Mouse (Mus musculus) heart, adult 2 months (tissue): ENCODE measurements at regions not wholly inside any gene's neighbourhood (a gene's known extent, or its start where the extent isn't known, plus 50 kb on each side); places are given as distances from the start of the nearest gene placed in this dataset.
"Not testable (repeated sequence)": the region's sequence is repeated elsewhere in the genome, so short reads cannot be mapped to it uniquely, and the experiment has no call there.

ENCODE experiments used
- DNase-seq, 2 experiments: peaks; one replicate each; pipeline ENCODE4 v3.0.0; 2021
- H3K27ac ChIP-seq: fragments of 200-600 bp; 2 replicates; pipeline ENCODE4 v1.8.1; 2022
- H3K27me3 ChIP-seq: fragments of 200-500 bp; 2 replicates; pipeline ENCODE4 v1.6.1; 2012; ENCODE audit warnings: mild to moderate bottlenecking, low read length, inconsistent platforms, mixed read lengths; ENCODE audit not compliant: control insufficient read depth, insufficient read depth
- H3K36me3 ChIP-seq: fragments of 200-500 bp; 2 replicates; pipeline ENCODE4 v1.6.1; 2012; ENCODE audit warnings: low read length, inconsistent platforms; ENCODE audit not compliant: control insufficient read depth, insufficient read depth
- H3K4me1 ChIP-seq: fragments of 200-500 bp; 2 replicates; pipeline ENCODE4 v1.6.1; 2011; ENCODE audit warnings: low read length; ENCODE audit not compliant: control insufficient read depth, insufficient read depth
- H3K4me3 ChIP-seq: fragments of 200-600 bp; 2 replicates; pipeline ENCODE4 v1.8.1; 2022
- H3K79me2 ChIP-seq: fragments of 200-500 bp; replicated peaks from 2 replicates; pipeline ENCODE4 v1.6.1; 2012; ENCODE audit warnings: mild to moderate bottlenecking, inconsistent platforms, low read length, moderate library complexity, mixed read lengths; ENCODE audit not compliant: control insufficient read depth, insufficient read depth
- H3K9ac ChIP-seq: fragments of 200-500 bp; 2 replicates; pipeline ENCODE4 v1.6.1; 2012; ENCODE audit warnings: low read depth, mild to moderate bottlenecking, control low read depth, inconsistent platforms, low read length, mixed read lengths
- CTCF ChIP-seq: fragments of 200-600 bp; IDR thresholded peaks from 2 replicates; pipeline ENCODE4 v1.8.1; 2022; ENCODE audit warnings: antibody characterized with exemption, mild to moderate bottlenecking, moderate library complexity
- EP300 ChIP-seq: fragments of 200-500 bp; IDR thresholded peaks from 2 replicates; pipeline ENCODE4 v1.6.1; 2011; ENCODE audit warnings: low read depth, low read length, control low read depth; ENCODE audit not compliant: insufficient read depth
- POLR2A ChIP-seq: fragments of 200-500 bp; IDR thresholded peaks from 2 replicates; pipeline ENCODE4 v1.6.1; 2011; ENCODE audit warnings: mild to moderate bottlenecking, low read depth, low read length, control low read depth; ENCODE audit not compliant: insufficient read depth
- WGBS: fragments of 180-500 bp; shearing (Covaris S2); methylation state at CpG from one replicate; pipeline ENCODE4 v1.1.7; 2018; 5-methylcytosine and 5-hydroxymethylcytosine counted together
- intact Hi-C: fragments of 180-260 bp; cut with DNase I; formaldehyde crosslinking; loops from one replicate; pipeline ENCODE4 v1.15.1; 2025

GRCm38 (mm10) chr15:96078580-96078979, 208.7 kb upstream of the Arid2 start:
- no peaks in the 10 kb centered on the region for H3K79me2 ChIP-seq
- no peak overlapping the region for H3K4me3 ChIP-seq
- no peaks in the 10 kb centered on the region for H3K27me3 ChIP-seq
- DNase-seq: no peak
- no peak overlapping the region for H3K27ac ChIP-seq
- intact Hi-C loops: no loop called here
- H3K9ac ChIP-seq: no peak overlapping the region
- H3K36me3 ChIP-seq: no peaks in the 10 kb centered on the region
- TF ChIP-seq POLR2A: no peak
- no peak for TF ChIP-seq EP300
- no peak for TF ChIP-seq CTCF
- WGBS: 46% methylated on average over 2 of the region's 2 CpGs
- no peaks in the 10 kb centered on the region for H3K4me1 ChIP-seq

- 83% methylated on average over 9 of the region's 9 CpGs for WGBS
- Histone ChIP-seq H3K4me1 (no peaks in the 10 kb centered on the region), H3K36me3 (no peaks in the 10 kb centered on the region), H3K27ac (no peak overlapping the region), H3K27me3 (no peaks in the 10 kb centered on the region), H3K4me3 (no peak overlapping the region), H3K9ac (no peak overlapping the region), H3K79me2 (no peaks in the 10 kb centered on the region)
- intact Hi-C loops: no loop called here
- DNase-seq: no peak
- no peak for TF ChIP-seq CTCF
- TF ChIP-seq POLR2A: no peak
- TF ChIP-seq EP300: no peak
Observed at GRCm38 (mm10) chr15:96089676-96090075, 197.6 kb upstream of the Arid2 start.

- Histone ChIP-seq H3K9ac (no peak overlapping the region), H3K4me1 (peaks cover 2% of the 10 kb centered on the region), H3K4me3 (no peak overlapping the region), H3K79me2 (no peaks in the 10 kb centered on the region), H3K27me3 (no peaks in the 10 kb centered on the region), H3K36me3 (no peaks in the 10 kb centered on the region; the same call in 1 of the 2 replicates), H3K27ac (no peak overlapping the region)
- WGBS: 92% methylated on average over 3 of the region's 3 CpGs
- DNase-seq: no peak
- intact Hi-C loops: no loop called here
- TF ChIP-seq CTCF: peak; percentile 30
- TF ChIP-seq EP300: no peak
- no peak for TF ChIP-seq POLR2A
Observed at GRCm38 (mm10) chr15:96096438-96096837, 190.9 kb upstream of the Arid2 start.

- intact Hi-C loops: no loop called here
- H3K36me3 ChIP-seq: no peaks in the 10 kb centered on the region; the same call in 1 of the 2 replicates
- peak in 1 of 2 experiments; percentile 7 for DNase-seq
- no peak overlapping the region for H3K4me3 ChIP-seq
- no peaks in the 10 kb centered on the region for H3K27me3 ChIP-seq
- TF ChIP-seq EP300 (no peak), POLR2A (no peak), CTCF (no peak)
- peaks cover 5% of the 10 kb centered on the region for H3K4me1 ChIP-seq
- 65% methylated on average over 5 of the region's 5 CpGs for WGBS
- no peak overlapping the region for H3K9ac ChIP-seq
- peak overlapping the region; percentile 43 for H3K27ac ChIP-seq
- no peaks in the 10 kb centered on the region for H3K79me2 ChIP-seq
Observed at GRCm38 (mm10) chr15:96098821-96099220, 188.5 kb upstream of the Arid2 start.

- not testable (repeated sequence) for H3K27ac ChIP-seq, H3K36me3 ChIP-seq, H3K4me3 ChIP-seq, H3K9ac ChIP-seq, DNase-seq, H3K27me3 ChIP-seq, H3K4me1 ChIP-seq, H3K79me2 ChIP-seq
- 71% methylated on average over 13 of the region's 13 CpGs for WGBS
- intact Hi-C loops: loop anchor here (5.0 kb wide), 1 partner anchor 102 kb away; no protein-coding TSS in a partner anchor
Observed at GRCm38 (mm10) chr15:96099844-96100640, 187.3 kb upstream of the Arid2 start.

- TF ChIP-seq EP300 (no peak), POLR2A (no peak), CTCF (no peak)
- Histone ChIP-seq H3K4me3 (no peak overlapping the region), H3K4me1 (peaks cover 7% of the 10 kb centered on the region), H3K36me3 (no peaks in the 10 kb centered on the region), H3K27ac (no peak overlapping the region), H3K79me2 (no peaks in the 10 kb centered on the region), H3K9ac (no peak overlapping the region), H3K27me3 (no peaks in the 10 kb centered on the region)
- 28% methylated on average over 6 of the region's 6 CpGs for WGBS
- DNase-seq: peak; percentile 41 to 47
- intact Hi-C loops: loop anchor here (5.0 kb wide), 1 partner anchor 99 kb away; no protein-coding TSS in a partner anchor
Observed at GRCm38 (mm10) chr15:96103737-96104136, 183.6 kb upstream of the Arid2 start.
